Mouse (Mus musculus) neural tube, embryonic 15.5 days (tissue): Measurements from ENCODE around the gene Gm20594. TPM values are rescaled to one million over a fixed set of nuclear protein-coding genes. Genes with fewer than 3 reads are reported as not detected.

Experiments
- ATAC-seq: fragments of 200-750 bp; cut with Nextera tagmentation; 2 replicates; pipeline ENCODE4 v1.8.0; 2017; ENCODE audit warnings: mild to moderate bottlenecking, moderate TSS enrichment, moderate library complexity; ENCODE audit not compliant: low FRiP score
- H3K27ac ChIP-seq: fragments of 300-500 bp; sonication (generic); replicated peaks from 2 replicates; pipeline ENCODE4 v1.5.1; 2015; ENCODE audit warnings: mild to moderate bottlenecking, inconsistent platforms
- H3K27me3 ChIP-seq: fragments of 300-500 bp; sonication (generic); replicated peaks from 2 replicates; pipeline ENCODE4 v1.6.1; 2015; ENCODE audit warnings: inconsistent platforms
- H3K36me3 ChIP-seq: fragments of 300-500 bp; sonication (generic); 2 replicates; pipeline ENCODE4 v1.6.1; 2015; ENCODE audit warnings: inconsistent platforms
- H3K4me1 ChIP-seq: fragments of 300-500 bp; sonication (generic); 2 replicates; pipeline ENCODE4 v1.6.1; 2015; ENCODE audit warnings: inconsistent platforms
- H3K4me2 ChIP-seq: fragments of 300-500 bp; sonication (generic); 2 replicates; pipeline ENCODE4 v1.6.1; 2015; ENCODE audit warnings: inconsistent platforms, mild to moderate bottlenecking, moderate library complexity
- H3K4me3 ChIP-seq: fragments of 300-500 bp; sonication (generic); replicated peaks from 2 replicates; pipeline ENCODE4 v1.5.1; 2015; ENCODE audit warnings: mild to moderate bottlenecking, inconsistent platforms
- H3K9ac ChIP-seq: fragments of 300-500 bp; sonication (generic); replicated peaks from 2 replicates; pipeline ENCODE4 v1.6.1; 2015; ENCODE audit warnings: mild to moderate bottlenecking, inconsistent platforms
- H3K9me3 ChIP-seq: fragments of 300-500 bp; sonication (generic); replicated peaks from 2 replicates; pipeline ENCODE4 v1.6.1; 2016; ENCODE audit warnings: inconsistent platforms
- WGBS: fragments of 180-500 bp; shearing (Covaris S2); methylation state at CpG from one replicate; pipeline ENCODE4 v1.1.7; 2015; ENCODE audit warnings: mixed read lengths; 5-methylcytosine and 5-hydroxymethylcytosine counted together
- polyA plus RNA-seq: library from polyadenylated mRNA; unstranded; fragments of >200 nt; fragmentation: Nextera tagmentation; extraction: Ambion mirVana; gene quantifications from 2 replicates; pipeline ENCODE4 v1.2.1, GENCODE M21; 2015

The Gm20594 gene
- not detected in 2 replicates for polyA plus RNA-seq

DNA sequence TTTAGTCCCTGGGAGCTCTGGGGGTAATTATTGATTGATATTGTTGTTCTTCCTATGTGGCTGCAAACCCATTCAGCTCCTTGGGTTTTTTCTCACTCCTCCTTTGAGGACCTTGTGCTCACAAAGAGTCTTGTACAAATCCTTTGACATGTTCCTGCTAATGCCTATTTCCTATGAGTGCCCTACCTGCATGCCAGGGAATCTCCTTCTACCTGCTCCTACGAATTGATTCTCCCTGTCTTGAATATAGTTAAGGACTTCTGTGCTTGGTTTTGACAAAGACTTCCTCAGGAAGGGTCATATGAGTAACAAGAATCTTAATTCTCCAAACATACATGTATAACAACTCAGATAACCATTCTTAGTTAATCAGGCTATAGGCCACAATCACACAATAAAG is at the start of gene Gm20594:
Gene Gm20594, plus strand, starts transcription at position 301 of the 400 bp plus-strand sequence.
- WGBS = 67% methylated on average over 1 of the region's 1 CpGs
- H3K4me1 ChIP-seq = no peaks in the 10 kb centered on the region
- no peaks in the 10 kb centered on the region for H3K36me3 ChIP-seq
- H3K9me3 ChIP-seq = no peaks in the 10 kb centered on the region
- no peaks in the 10 kb centered on the region for H3K27me3 ChIP-seq
- H3K4me2 ChIP-seq = no peak within 1 kb of the TSS
- no peak within 1 kb of the TSS for H3K27ac ChIP-seq
- no peak within 1 kb of the TSS for H3K9ac ChIP-seq
- ATAC-seq = no peak
- H3K4me3 ChIP-seq = no peak within 1 kb of the TSS

DNA sequence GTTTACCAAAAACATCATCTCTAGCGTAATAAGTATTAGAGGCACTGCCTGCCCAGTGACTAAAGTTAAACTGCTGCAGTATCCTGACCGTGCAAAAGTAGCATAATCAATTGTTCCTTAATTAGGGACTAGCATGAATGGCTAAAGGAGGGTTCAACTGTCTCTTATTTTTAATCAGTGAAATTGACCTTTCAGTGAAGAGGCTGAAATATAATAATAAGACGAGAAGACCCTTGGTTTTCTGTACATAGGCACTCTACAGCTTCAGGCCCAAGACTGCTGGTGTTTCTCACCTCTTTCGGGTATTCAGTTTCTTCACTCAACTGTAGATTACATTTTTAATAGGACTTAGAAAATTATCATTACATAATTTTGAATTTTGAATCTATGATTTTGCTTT is 398 bp downstream of the Gm20594 start:
- H3K4me2 ChIP-seq = no peak overlapping the region
- no peaks in the 10 kb centered on the region for H3K4me1 ChIP-seq
- 93% methylated on average over 4 of the region's 4 CpGs for WGBS
- H3K4me3 ChIP-seq = no peak overlapping the region
- no peak for ATAC-seq
- no peaks in the 10 kb centered on the region for H3K9me3 ChIP-seq
- H3K9ac ChIP-seq = no peak overlapping the region
- H3K27me3 ChIP-seq = no peaks in the 10 kb centered on the region
- H3K27ac ChIP-seq = no peak overlapping the region
- H3K36me3 ChIP-seq = no peaks in the 10 kb centered on the region

DNA sequence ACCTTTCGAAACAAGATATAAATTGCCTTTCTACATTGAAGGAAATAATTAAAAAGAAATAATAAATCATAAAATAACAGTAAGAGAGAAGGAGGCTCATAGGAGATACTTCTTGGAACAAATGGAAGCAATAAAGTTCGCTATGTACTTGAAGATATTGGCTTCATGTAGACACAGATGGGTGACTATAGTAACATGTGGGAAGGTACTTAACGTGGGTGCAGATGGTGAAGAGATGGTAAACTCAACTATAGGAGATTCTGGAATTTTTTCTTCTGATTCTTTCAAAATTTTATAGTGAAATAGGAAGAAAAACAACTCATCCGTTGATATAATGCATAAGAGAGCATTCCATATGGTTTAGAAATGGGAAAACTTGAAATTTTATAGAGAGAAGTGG is 16.1 kb downstream of the Gm20594 start:
- H3K4me3 ChIP-seq = no peak overlapping the region
- no peak overlapping the region for H3K27ac ChIP-seq
- H3K4me2 ChIP-seq = no peak overlapping the region
- no peaks in the 10 kb centered on the region for H3K4me1 ChIP-seq
- no peaks in the 10 kb centered on the region for H3K36me3 ChIP-seq
- H3K9me3 ChIP-seq = 0 out of 2 replicates have a peak, but pooled peaks cover 4% of the 10 kb centered on the region
- ATAC-seq = no peak
- H3K9ac ChIP-seq = no peak overlapping the region
- H3K27me3 ChIP-seq = no peaks in the 10 kb centered on the region
- 85% methylated on average over 4 of the region's 4 CpGs for WGBS

DNA sequence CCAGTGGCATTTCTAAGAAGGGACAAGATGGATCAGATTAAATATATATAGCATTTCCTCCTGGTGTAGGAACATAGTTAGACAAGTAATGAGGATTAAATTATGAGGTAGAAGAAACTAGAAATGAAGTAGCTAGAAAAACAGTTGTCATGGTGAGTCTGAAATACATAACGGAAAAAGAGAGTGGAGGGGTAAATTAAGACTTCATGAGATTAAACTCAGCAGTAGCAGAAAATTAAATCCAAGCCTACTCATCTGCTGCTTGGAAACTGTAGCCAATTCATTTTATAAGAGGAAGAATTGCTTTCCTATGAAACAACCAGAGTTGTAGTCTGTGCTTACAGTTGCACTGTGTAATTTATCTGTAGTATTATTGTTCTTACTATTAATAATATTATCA is 29.1 kb downstream of the Gm20594 start:
- 72% methylated on average over 1 of the region's 1 CpGs for WGBS
- Histone ChIP-seq H3K9ac (no peak overlapping the region), H3K27ac (no peak overlapping the region), H3K4me1 (no peaks in the 10 kb centered on the region), H3K4me2 (no peak overlapping the region), H3K27me3 (no peaks in the 10 kb centered on the region), H3K4me3 (no peak overlapping the region), H3K9me3 (no peaks in the 10 kb centered on the region), H3K36me3 (no peaks in the 10 kb centered on the region)
- ATAC-seq = no peak

Other genes starting within 250 kb of the Gm20594 start
- gene Lrrtm4, start 201.0 kb downstream of the Gm20594 start, polyA plus RNA-seq = 20.0 and 20.1 TPM in 2 replicates